Mouse (Mus musculus) adrenal gland, adult 10 weeks (tissue): ENCODE measurements around the gene Rac3. TPM values are rescaled to one million over a fixed set of nuclear protein-coding genes. Genes with fewer than 3 reads are reported as not detected.

Experiments used
- polyA plus RNA-seq: library from polyadenylated mRNA; stranded (reverse); fragments of 350-450 nt; fragmentation: Illumina TruSeq; extraction: RNeasy Lipid Tissue Mini Kit (QIAGEN cat#74804); gene quantifications from one replicate; pipeline ENCODE4 v1.2.3, GENCODE M21; 2014; ENCODE audit warnings: low read depth, low replicate concordance

Gene Rac3
- polyA plus RNA-seq = not detected

DNA sequence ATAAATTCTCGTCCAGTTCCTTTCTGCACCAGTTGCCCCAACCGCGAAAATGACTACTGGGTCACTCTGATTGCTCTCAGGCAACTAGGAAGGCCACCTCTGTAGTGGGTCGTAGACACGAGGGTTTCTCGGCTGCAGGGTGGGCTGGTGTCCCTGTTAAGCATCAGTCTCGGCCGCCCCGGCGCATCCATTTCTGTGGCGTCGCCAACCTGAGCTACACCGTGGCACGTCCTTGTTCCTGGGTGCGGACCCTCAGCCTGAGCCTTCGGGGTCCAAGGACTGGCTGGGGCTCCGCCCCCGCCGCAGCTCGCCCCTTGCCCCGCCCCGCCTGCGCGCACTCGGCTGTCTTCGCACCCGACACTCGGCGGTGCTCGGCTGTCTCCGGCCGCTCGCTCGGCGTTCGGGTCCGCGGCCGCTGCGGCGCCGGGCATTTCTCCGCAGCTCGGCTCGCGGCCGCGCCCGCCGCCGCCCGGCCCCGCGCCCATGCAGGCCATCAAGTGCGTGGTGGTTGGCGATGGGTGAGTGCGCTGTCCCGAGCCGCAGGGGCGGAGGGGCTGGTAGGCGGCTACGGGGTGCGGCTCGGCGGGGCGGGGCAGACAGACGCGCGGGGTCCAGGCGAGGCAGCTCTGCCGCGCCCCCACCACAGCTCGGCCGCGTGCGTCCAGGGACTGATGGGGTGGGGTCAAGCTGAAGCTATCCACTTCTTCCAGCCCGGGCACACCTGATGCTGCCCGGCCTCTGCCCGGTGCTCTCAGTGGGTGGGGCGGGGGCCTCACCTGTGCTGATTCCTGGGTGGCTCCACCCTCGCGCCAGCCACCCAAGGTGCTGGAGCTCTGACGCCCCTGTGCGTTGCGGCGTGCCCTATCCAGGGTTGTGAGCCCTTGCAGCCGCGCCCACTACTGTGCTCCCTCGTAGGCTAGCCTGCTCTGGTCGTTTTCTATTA lies at the start of gene Rac3:
Gene Rac3, plus strand, starts transcription at position 347 of the 943 bp plus-strand sequence.

DNA sequence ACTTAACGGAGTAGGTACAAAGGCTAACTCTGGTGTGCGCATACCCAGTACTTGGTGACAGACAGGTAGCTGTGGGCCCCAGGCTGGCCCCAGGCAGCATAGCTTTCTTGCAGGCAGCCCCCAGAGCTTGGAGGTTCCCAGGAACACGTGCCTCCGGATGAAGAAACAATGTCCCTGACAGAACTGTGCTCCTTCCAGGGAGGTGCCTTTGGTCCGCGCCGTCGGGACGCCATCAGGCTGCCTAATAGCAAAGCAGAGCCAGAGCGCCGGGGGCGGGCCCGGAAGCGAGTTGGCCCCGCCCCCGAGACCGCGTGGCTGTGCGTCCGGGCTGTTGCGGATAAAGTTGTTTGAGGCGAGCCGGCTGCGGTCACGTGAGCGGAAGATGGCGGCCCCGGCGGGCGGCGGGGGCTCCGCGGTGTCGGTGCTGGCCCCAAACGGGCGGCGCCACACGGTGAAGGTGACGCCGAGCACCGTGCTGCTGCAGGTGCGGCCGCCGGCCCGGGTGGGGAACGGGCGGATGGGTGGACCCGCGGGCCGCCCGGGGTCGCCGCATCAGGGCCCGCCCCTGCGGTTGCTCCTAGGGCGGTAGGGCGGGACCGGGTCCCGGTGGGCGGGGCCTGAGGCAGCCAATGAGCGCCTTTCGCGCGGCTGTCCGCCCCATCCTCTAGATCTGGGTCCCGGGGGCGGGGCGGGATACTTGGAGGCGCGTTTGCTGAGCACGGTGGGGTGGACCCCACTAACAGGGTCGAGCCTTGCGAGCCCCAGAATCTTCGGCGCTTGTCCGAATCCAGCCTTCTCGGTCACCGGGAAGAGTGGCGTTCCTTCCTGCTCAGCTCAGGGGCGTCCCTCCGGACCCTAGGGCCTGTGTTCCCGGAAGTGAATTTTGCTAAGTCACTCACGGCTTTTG lies 48.3 kb upstream of the Rac3 start, which contains the start of gene Aspscr1:
Gene Aspscr1, plus strand, starts transcription at position 287 of the 907 bp plus-strand sequence.

DNA sequence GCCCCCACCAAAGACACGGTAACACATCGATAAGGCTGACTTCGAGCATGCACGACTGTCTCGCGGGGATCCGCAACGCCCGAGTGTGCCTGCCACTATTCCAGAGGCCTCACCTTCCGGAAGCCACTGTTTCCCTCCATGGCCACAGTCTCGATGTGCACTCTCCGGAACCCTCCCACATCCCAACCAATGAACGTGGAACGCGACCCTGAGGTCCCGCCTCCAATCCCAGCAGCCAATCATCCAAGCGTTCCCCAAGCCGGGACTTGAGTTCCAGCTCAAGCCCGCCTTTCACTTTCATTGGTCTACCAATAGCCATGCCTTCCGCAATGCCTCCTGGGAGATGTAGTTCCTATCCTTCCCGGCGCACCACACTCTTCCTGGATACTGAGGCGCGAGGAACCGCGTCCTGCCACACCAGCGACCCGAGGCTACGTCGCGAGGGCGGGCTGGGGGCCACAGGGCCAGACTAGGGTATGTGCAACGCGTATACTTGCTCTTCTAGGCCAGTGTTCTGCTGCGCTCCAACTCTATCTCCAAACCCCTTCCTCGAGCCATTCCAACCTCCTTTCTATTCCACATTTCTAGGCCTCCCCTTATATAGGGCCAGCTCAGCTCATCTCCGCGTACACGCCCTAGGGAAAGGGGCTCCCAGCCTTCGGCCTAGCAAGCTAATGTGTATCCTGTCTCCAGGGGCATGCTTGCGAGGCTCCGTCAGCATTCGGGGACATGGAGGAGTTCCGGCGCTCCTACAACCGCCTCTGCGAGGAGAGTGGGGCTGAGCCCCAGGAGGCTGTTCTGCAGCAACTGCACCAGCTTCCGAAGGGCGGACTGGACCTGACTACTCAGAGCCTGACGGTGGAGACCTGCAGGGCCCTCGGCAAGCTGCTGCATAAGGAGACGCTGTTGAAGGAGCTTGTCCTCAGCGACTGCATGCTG lies 7.4 kb upstream of the Rac3 start, which contains the start of the genes Cenpx and Lrrc45:
Gene Cenpx, minus strand, starts transcription at position 159 of the 939 bp plus-strand sequence.
Gene Lrrc45, plus strand, starts transcription at position 346 of the 939 bp plus-strand sequence.

DNA sequence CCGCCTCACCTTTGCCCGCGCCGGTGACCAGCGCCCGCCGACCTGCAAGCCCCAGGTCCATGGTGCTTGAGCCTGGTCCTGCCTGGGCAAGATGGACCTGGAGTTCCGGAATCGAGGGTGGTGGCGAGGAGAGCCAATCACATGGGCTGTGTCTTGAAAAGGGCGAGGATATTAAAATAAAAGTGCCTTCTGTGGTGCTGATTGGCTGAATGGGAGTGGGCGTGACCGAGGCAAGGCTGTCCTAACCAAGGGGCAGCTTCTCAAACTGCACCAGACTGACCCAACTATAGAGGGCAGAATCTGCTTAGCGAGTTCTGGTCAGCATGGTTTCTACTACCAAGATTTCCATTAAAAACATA lies 5.9 kb downstream of the Rac3 start, which contains the start of gene Dcxr:
Gene Dcxr, minus strand, starts transcription at position 113 of the 359 bp plus-strand sequence.

DNA sequence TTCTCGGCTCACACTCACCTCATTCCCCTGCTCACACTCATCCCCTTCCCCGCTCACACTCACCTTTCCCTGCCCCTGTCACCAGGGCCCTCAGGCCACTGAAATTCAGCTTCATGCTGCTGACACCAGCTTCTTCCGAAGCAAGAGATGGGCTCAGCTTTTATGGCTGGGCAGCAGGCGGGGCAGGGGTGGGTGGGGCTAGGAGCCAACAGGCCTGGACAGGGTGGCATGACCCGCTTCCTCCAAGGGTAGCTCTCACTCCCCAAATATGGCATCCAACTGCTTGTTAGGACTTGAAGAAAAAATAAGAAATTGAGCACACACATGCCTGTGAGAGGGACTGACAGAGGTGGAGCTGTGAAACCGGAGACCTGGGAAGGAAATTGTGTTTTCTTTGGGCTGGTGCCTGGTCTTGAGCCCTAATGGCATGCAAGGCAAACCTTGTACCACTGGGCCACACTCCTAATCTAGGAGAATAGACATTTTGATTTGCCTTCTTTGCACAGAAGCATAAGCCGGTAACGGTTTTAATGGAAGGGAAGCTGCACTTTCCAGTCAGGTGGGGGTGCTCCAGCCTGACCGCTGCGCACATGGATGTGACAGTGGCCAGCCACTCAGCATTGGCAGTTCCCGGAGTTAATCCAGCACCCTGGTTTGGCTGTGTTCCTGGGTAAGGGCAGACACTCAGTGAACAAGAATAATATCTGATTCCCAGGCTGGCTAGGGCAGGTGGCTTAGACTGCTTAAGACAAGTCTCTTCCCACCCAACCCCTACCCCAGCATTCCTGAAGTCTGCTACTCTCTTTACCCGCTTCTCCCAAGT lies 10.8 kb downstream of the Rac3 start, which contains the start of gene Cbr2:
Gene Cbr2, minus strand, starts transcription at position 257 of the 823 bp plus-strand sequence.

DNA sequence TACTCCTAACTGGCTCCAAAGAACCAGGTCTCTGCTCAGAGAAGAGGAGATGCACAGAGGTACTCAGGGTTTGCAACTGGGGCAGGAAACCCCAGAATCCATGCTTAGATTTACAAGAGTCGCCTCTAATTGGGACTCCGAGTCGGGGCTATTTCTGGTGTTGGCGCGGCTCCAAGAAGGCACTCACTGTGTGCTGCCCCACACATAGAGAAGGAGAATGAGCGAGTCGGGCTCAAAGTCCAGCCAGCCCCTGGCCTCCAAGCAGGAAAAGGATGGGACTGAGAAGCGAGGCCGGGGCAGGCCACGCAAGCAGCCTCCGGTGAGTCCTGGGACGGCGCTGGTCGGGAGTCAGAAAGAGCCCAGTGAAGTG lies 41.4 kb downstream of the Rac3 start, which contains the start of gene Hmga1b:
Gene Hmga1b, plus strand, starts transcription at position 123 of the 370 bp plus-strand sequence.

Other genes with a start within 250 kb of the Rac3 start
- gene Mrpl12, start 236.9 kb upstream of the Rac3 start, polyA plus RNA-seq = 2.4 TPM
- gene Slc25a10, start 229.6 kb upstream of the Rac3 start, polyA plus RNA-seq = 2.2 TPM
- gene Gcgr, start 190.8 kb upstream of the Rac3 start, polyA plus RNA-seq = not detected
- 1.0 TPM for gene Mcrip1, start 171.7 kb upstream of the Rac3 start, polyA plus RNA-seq
- not detected for gene Ppp1r27, start 170.3 kb upstream of the Rac3 start, polyA plus RNA-seq
- 183 TPM for gene P4hb, start 148.2 kb upstream of the Rac3 start, polyA plus RNA-seq
- gene Arhgdia, start 139.8 kb upstream of the Rac3 start, polyA plus RNA-seq = 32.9 TPM
- 20.8 TPM for gene Alyref, start 123.1 kb upstream of the Rac3 start, polyA plus RNA-seq
- 10.3 TPM for gene Anapc11, start 123.0 kb upstream of the Rac3 start, polyA plus RNA-seq
- not detected for gene Npb, start 113.0 kb upstream of the Rac3 start, polyA plus RNA-seq
- 14.4 TPM for gene Pcyt2, start 103.5 kb upstream of the Rac3 start, polyA plus RNA-seq
- 7.9 TPM for gene Sirt7, start 96.2 kb upstream of the Rac3 start, polyA plus RNA-seq
- 17.5 TPM for gene Mafg, start 87.9 kb upstream of the Rac3 start, polyA plus RNA-seq
- 0.52 TPM for gene Pycr1, start 77.7 kb upstream of the Rac3 start, polyA plus RNA-seq
- gene Myadml2, start 73.3 kb upstream of the Rac3 start, polyA plus RNA-seq = not detected
- not detected for gene Notum, start 60.3 kb upstream of the Rac3 start, polyA plus RNA-seq
- 2.4 TPM for gene Aspscr1, start 48.5 kb upstream of the Rac3 start, polyA plus RNA-seq
- 1.7 TPM for gene Cenpx, start 7.7 kb upstream of the Rac3 start, polyA plus RNA-seq
- 0.47 TPM for gene Lrrc45, start 7.5 kb upstream of the Rac3 start, polyA plus RNA-seq
- gene Dcxr, start 5.8 kb downstream of the Rac3 start, polyA plus RNA-seq = not detected
- 1.2 TPM for gene Cbr2, start 10.6 kb downstream of the Rac3 start, polyA plus RNA-seq
- not detected for gene Hmga1b, start 41.3 kb downstream of the Rac3 start, polyA plus RNA-seq
- not detected for gene Rfng, start 62.7 kb downstream of the Rac3 start, polyA plus RNA-seq
- 30.7 TPM for gene Gps1, start 62.8 kb downstream of the Rac3 start, polyA plus RNA-seq
- 4.8 TPM for gene Dus1l, start 74.9 kb downstream of the Rac3 start, polyA plus RNA-seq
- 10.8 TPM for gene Fasn, start 103.1 kb downstream of the Rac3 start, polyA plus RNA-seq
- gene Ccdc57, start 211.4 kb downstream of the Rac3 start, polyA plus RNA-seq = 1.2 TPM
- 0.12 TPM for gene Slc16a3, start 227.0 kb downstream of the Rac3 start, polyA plus RNA-seq